Mouse (Mus musculus) ovary, postnatal 36 days (tissue): Measurements from ENCODE around the gene Aass.

Experiments used
- DNase-seq: peaks from one replicate; pipeline ENCODE4 v3.0.0; 2022; ENCODE audit warnings: low spot score, mixed read lengths

Aass gene

DNA sequence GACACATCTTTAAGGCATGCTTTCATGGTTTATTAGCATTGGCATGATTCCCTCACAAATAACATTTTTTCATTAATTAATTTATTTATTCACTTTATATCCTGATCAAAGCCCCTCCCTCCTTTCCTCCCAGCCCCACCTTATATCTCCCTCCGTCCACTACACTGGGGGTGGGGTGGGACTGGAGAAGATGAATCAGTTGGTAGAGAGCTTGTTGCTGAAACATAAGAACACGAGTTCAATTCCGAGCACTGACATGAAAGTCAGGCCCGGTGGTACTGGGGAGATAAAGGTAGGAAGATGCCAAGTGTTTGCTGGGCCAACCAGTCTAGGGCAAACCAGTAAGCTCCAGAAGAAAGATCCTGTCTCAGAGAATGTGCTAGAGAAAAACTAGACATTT lies 84.0 kb downstream of the Aass start:
- no peak for DNase-seq

DNA sequence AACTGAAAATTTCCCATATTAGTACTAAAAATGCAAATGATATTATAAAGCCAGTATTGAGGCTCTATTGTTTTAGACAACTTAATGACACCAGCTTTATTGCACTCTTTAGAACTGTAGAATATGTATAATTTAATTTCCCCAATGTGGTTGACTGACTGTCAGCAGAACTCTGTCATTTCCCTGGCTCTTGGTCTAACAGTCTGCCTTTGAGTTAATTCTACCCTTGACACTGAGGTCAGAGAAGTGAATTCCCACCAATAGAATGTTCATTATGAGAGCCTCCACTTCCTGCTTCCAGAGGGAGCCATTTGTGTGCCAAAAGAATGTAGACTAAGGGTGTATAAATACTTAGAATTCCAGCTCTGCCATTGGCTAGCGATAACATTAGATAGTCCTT lies 104.5 kb downstream of the Aass start:
- DNase-seq = no peak
